Mouse (Mus musculus) right cerebral cortex, adult 18-20 months (tissue): ENCODE data around the gene 4930519P11Rik.

Experiments used
- DNase-seq: peaks from one replicate; pipeline ENCODE4 v3.0.0; 2022; ENCODE audit warnings: mixed read lengths

The 4930519P11Rik gene

DNA sequence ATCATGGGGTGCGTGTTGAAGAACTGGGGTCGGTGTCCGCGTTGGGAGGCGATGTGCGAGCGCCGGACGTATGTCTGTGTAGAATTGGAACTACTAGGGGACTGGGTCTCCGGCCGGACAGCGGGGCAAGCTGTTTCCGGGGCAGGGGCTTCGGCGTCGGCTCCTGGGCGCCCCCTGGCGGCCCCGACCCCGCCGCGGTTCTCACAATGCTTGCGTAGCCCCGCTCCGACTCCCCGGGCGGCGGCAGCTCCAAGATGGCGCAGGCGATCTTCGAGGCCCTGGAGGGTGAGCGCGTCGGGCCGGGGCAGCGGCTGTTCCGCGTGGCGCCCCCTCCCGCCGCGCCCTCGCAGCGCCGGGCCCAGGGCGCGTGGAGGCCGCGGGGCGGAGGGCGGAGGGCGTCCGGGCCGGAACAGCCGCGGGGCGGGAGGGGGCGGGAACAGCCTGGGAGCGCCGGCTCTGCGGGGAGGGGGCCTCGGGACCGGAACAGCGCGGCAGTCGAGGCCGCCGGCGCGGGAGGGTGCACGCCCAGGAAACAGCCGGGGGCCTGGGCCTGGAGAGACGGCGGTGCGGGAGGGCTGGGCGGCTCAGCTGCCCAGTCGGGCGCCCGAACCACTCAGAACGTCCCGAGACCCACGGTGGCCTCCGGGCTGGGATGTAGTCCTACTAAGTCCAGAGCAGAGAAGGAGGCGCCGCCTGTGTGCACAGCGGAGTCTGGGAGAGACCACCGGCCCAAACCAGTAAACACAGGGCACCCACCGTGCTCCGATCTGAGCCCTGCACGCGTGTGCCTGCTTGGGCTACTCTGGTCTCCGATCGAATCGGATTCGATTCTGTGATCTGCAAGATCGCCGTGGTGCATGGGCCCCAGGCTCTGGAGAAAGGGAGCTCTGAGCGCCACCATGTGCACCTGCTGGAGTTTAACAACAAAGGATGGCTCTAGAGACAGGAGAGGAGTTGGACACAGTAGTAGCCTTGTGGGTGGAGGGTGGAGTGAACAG, at the start of gene 4930519P11Rik, which contains the start of gene Zfp341:
Gene 4930519P11Rik (minus strand): TSS at position 320 of the 998 bp plus-strand sequence.
Gene Zfp341 (plus strand): TSS at position 180 of the 998 bp plus-strand sequence.
- DNase-seq: peak; percentile 86

DNA sequence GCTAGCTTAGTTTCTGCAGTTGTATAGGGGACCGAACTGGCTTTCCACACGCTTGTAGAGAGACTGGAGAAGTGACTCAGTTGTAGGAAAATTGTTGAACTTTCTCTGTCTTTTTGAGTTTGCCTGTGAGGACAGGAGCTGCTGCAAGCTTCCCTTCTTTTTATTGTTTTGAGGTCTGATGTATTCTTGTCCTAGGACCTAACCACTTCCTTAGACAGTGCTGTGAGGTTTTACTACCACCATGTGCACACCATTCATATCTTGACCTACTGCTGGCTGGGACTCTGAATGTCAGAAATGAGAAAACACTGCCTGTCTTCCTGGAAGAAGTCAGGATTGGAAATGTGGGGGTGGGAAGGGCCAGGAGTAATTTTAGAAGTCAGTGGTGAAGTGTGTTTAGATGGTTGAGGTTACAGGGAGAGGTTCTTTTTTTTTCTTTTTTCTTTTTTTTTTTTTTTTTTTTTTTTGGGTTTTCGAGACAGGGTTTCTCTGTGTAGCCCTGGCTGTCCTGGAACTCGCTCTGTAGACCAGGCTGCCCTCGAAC, 46.4 kb upstream of the 4930519P11Rik start:
- no peak for DNase-seq

DNA sequence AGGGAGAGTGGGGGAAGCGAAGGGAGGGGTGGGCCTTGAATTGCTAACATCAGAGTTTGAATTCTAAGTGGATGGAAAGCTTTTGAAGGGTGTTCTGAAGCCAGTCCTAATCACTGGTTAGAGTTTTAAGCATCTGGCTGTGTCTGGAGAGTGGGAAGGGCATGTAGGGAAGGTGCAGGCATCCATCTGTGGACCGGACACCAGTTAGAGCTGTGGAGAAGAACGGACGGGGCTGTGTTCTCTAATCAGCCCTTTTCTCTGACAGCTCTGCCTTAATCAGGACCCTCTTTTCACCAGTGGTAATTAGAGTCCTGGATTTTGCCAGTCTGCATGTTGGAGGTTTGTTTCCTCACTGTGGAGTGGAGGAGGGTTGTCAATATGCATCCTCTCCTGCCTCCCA, 45.8 kb upstream of the 4930519P11Rik start:
- no peak for DNase-seq

DNA sequence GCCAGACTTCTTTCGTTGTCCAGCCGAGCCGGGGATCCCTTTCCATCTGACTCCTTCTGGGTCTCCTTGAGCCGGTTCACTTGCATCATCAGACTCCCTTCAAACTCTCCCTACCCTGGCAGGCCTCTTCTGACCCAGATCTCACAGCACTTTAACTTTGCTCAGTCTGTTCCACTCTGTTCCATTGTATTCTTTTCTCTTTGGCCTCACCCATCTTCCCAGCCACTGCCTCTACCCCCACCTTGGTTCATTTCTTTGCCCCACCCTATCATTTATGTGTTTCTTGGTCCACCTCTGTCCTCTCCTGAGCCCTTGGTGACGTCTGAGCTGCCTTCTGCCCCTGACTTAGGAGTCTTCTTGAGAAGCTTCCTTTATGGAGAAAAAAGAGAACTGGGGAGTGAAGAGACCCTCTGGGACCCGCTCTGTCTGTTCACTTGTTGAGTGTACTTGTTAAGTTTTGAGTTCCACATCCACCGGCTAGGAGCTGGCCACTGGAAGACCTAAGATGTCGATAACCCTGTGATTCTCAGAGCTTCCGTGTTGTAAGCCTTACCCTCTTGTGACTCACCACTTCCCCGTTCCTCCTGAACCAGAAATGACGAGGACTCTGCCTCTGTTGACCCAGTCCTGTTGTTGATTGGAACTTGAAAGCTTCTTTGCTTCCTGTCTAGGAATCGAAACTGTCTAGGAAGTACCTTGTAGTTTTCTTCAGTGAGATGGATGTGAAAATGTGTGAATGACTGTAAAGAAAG, 44.4 kb upstream of the 4930519P11Rik start:
- DNase-seq: no peak

DNA sequence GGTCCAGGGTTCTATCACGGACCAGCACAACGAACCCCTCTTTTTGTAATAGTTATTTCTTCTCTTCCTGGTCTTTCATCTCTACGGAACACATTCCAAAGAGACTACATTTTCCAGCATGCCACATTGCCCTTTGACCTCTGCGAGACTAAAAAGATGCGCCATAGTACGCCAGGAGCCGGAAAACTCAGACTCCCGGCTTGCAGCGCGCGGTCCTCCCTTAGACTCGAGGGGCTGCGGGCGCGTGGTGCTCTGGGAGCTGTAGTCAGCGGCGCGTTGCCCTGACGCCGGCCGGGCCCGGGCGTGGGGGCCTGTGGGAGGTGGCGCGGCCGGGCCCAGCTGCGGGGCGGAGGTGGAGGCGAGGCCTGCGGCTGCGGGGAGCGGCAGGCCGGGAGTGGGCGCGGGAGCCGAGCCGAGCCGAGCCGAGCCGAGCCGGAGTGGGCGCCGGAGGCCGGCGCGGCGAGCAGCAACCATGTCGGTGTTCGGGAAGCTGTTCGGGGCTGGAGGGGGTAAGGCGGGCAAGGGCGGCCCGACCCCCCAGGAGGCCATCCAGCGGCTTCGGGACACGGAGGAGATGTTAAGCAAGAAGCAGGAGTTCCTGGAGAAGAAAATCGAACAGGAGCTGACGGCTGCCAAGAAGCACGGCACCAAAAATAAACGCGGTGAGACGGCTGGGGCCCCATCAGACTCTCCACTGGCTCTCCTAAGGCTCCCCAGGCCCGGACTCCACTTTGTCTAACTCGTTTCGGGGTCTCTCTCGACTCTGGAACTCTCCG, 43.7 kb upstream of the 4930519P11Rik start:
- peak; percentile 99 for DNase-seq

DNA sequence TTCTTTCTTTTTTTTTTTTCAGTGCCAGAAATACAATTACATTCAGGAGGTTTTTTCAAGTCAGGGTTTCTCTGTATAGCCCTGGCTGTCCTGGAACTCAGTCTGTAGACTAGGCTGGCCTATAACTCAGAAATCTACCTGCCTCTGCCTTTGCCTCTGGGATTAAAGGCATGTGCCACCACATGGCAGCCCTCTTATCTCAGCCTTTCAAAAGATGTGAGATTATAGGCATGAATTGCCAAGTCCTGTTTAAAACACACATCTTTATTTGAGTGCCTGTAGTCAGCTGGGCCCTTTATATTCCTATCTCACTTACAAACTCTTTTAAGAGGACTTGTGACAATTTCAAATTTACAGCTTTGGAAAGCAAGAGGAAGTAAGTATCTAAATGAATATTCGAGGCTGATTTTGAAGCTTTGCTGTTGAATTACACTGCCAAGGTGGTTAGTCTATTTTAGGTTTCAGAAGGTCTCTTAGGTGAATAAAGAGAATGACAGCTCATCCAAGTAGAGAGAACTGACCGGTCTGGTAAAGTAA, 42.7 kb upstream of the 4930519P11Rik start:
- no peak for DNase-seq

DNA sequence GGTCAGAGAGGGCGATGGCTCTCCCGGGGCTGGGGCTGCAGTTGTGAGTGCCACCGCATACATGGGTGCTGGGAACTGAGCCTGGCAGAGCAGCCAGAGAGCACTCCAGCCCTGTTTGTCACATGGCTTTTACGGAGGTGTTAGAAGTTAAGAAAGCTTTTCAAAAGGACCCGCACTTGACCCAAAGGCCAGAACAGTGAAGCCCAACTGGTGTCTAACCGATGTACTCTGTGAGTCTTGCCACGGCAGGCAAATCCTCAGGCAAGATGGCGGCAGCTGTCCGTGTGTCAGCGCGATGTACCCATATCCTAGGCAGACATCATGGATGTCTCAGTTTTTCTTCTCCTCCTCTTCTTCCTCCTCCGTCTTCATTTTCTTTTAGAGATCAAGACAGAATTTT, 41.7 kb upstream of the 4930519P11Rik start:
- DNase-seq: no peak

DNA sequence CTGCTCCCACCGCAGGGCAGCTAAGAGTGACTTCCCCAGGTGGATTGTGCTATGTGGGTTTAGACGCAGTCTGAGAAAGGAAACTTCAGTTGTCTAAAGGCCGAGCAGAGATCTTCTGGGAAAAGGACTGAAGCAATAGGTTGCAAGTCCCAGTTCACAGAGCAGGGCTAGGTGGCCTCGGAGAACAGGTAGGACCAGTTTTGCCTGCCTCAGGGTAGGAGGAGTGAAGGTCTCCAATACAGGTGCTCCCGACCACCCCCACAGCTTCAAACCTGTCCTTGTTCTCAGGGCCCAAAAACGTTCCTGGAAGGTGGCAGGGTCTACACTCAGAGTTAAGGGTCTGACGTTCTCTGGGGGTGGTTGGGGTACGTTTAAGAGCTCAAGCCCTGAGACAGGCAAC, 38.1 kb upstream of the 4930519P11Rik start, which contains the start of gene Chmp4b:
Gene Chmp4b (plus strand): TSS at position 343 of the 400 bp plus-strand sequence.
- no peak for DNase-seq

DNA sequence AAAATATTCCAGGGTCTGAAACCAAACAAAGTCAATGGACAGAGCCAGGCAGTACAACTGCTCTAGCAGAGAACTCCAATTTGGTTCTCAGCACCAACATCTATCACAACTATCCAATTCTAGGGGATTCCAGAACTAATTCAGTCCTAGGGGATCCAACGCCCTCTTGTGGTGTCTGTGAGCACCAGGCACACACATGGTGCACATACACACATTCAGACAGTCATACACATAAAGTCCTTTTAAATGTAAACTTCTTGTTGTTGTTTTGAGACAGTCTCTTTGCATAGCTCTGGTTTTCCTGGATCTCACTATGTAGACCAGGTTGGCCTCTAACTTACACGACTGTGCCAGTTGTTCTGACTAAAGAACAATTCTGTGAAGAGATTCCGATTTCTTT, 37.2 kb upstream of the 4930519P11Rik start:
- DNase-seq: no peak

DNA sequence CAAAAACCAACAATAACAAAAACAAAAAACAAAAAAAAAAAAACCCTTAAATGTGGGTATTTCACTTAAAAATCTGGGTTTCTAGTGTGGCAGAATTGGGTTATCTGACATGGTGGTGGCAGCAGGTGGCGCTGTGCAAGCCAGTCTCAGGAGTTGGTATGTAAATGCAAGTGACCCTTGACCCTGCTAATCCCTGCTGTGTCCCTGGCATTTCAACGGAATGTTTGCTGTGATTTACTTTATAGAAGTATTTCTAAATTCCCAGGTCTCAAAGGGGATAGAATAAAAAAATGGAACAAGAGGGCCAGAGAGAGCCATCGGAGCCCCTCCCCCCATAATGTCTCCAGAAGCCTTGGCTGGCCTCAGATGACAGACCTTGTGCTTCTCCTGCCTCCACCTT, 34.8 kb upstream of the 4930519P11Rik start:
- DNase-seq: no peak

DNA sequence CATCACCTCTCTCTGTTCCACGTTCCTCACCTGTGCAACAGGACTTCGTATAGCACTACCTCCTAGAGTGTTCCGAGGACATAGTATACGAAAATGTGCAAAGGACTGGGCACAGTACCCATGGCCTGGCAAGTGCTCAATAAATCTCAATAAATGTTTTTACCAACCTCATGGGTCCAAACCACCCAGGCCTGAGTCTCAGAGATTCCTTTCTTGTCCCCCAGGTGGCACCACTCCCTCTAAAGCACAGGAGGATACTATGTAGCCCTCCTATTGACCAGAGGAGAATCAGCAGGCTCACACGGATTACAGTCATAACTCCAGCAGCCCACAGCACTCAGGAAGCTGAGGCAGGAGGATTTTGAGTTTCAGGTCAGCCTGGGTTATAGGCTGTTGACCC, 33.4 kb upstream of the 4930519P11Rik start:
- no peak for DNase-seq

DNA sequence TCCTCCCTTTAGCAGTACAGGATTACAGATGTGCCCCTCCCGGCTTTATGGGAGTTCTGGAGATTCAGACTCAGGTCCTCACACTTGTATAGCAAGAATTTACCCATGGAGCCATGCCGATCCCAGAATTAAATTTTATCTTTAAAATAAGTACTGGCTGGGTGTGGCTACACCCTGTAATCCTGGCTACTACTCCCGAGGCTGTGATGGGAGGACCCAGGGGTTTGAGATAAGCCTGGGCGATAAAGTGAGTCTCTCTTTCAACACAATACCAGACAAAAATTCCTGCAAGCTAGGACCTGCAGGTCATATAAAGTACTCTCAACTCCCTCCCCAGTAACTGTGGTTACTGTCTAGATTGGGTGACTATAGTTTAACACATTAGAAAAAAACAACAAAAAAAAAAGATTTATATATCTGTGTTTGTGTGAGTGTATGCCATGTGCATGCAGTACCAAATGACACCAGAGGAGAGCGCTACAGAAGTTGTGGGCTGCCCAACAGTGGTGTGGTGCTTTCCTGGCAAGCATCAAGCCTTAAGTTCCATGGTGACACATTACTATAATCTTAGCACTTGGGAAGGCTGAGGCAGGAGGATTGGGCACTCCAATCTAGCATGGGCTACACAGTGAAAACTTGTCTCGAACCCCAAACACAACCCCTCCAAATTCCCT, 29.6 kb upstream of the 4930519P11Rik start:
- DNase-seq: no peak

DNA sequence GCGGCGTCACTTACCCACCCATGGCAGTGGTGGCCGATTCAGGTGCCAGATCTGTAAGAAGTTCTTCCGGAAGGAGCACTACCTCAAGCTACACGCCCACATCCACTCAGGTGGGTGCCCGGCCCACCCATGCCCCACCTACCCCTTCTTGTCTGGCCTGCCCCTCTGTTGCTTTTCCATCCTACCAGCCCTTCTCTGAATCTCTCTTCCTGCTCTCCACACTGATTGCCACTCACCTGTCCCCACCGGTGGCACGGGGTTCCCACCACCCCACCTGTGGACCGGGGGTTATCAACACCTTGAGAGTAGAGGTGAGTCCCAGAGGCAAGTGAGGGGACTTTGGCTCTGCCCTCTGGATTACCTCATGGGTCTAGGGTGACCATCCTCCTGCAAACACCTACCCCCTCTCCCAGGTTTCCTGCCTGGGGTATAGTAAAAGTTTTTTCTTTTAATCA, 28.8 kb upstream of the 4930519P11Rik start:
- DNase-seq: no peak

DNA sequence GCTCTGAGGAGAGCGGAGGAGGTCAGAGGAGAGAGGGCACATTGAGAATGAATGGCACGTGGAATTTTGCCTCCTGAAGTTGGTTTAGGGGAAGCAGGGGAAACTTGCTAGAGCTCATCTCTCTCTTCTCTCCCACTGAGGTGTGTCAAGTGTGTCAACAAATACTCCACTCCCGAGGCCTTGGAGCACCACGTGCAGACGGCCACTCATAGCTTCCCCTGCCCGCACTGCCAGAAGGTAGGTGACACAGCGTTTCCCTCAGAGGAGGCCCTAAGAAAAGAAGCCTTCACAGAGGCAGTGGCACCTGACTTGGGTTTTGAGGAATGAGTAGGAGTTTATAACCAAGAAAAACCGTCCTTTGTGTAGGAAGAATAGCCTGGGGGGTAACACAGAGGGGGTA, 27.9 kb upstream of the 4930519P11Rik start:
- no peak for DNase-seq

DNA sequence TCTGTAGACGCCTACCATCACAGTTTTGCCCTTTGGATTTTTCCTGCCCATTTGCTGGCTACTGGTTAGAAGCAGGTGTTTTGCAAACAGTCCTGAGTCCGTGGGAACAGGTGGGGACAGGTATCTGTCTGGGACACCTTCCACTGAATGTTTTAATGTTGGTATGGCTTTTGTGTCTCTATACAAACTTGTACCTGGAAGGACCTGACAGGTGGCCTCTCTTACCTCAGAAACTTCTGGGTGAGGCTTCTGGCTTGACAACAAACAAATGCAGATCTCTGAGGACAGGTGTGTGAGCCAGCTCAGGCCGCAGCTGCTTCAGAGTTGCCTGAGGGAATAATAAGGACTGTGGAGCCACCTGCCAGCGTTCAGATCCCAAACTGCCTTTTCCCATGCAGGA, 25.9 kb upstream of the 4930519P11Rik start:
- DNase-seq: no peak

DNA sequence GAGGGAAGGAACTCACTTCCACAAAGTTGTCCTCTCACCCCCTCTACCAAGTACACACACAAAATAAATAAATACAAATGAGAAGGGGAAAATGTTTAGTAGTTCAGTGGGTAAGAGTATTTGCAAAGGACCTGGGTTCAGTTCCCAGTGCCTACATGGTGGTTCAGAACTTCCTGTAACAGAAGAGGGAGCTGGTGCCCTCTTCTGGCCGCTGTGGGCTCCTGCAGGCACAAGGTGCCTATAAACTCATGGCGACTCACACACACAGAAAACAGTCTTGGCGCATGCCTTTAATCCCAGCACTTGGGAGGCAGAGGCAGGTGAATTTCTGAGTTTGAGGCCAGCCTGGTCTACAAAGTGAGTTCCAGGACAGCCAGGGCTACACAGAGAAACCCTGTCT, 25.3 kb upstream of the 4930519P11Rik start:
- DNase-seq: no peak

DNA sequence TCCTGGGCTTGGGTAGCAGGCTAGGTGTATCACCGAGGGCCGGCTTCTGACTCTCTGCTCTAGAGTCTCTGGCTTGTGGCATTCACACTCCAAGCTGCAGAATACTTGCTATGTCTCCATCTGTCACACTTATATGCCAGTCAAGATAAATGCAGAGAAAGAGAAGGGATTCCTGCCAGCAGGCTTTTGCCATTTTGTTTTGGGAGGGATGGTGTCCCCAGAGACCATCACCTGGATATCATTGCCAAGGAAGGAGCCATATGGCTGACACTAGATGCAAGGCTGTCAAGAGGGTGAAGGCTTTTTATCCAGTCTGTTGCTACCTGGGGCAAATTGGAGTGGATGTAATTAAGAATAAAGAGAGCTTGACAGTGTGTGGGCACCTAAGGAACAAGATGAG, 22.6 kb upstream of the 4930519P11Rik start:
- DNase-seq: no peak

DNA sequence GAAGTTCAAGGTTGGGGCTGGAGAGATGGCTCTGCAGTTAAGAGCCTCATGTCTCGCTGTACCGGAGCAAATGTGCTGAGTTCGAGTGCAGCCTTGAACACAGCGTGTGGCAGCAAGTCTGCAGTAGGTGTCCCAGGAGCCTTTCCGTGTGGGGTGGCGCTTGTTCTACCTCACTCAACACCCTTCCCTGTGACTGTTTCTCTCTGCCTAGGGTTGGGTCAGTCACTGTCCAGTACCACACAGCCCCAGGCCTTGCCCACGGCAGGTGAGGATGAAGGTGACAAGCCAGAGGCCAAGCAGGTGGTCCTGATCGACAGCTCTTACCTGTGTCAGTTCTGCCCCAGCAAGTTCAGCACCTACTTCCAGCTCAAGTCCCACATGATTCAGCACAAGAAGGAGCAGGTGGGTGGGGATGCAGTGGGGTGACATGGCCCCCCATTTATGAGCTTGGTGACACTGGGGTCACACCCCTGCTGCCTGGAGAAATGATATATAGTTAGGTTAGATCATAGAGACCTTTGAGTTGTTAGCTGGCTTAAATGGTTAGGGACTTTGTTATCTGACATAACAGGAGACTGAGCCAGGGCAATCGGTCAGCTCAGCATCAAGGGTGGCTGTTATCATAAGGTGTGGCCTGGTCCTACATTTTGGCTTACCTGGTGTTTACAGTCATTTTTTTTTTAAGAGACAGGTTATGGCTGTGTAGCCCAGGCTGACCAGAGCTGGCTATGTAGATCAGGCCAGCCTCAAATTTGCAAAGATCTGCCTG, 20.8 kb upstream of the 4930519P11Rik start:
- DNase-seq: no peak

DNA sequence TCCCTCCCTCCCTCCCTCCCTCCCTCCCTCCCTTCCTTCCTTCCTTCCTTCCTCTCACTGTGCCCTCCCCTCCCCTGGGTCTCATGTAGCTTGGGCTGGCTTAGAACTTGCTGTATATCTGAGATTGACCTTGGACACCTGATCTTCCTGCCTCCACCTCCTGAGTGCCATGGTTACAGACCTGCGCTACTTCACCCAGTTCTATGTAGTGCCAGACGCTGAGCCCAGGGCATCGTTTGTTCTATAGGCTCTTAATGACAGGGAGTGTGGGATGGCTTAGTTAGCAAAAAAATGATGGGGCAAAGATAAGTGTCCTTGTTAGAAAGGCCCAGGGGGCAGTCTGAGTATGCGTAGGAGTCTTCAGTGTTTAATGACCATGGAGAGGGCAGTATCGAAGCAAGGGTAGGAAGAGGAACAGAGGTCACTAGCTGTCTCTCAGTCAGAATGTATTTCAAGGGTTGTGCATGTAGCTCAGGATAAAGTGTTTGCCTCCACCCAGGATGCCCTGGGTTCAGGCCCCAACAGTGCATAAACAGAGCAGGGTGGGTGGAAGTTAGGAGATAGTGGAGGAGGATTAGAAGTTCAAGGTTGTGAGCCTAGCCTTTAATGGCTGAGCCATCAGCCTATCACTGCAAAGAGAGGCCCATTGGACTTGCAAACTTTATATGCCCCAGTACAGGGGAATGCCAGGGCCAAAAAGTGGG, 20.0 kb upstream of the 4930519P11Rik start:
- no peak for DNase-seq

DNA sequence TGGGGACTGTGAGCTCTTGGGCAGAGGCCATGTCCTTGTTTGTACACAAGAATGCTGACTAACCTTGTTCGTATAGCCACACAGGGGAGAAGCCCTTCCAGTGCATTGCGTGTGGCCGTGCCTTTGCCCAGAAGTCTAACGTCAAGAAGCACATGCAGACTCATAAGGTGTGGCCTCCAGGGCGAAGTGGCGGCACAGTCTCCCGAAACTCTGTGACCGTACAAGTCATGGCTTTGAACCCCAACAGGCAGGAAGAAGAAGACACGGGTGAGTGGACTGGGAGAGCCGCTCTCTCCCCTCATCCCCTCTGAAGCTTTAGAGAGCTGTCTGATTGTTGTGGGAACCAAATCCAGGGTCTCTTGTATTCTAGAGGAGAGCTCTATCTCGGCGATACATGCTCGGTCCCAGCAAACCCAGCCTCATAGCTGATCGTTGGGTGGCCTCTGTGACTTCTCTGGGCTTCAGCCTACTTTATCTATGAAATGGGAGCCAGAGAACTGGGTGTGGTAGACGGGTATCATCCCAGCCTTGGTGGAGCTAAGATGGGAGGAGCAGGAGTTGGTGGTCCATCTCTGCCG, 19.1 kb upstream of the 4930519P11Rik start:
- no peak for DNase-seq
